Mouse (Mus musculus) liver, adult 2 months (tissue): ENCODE measurements around the gene Krtap10-10. TPM values are rescaled to one million over a fixed set of nuclear protein-coding genes. Genes with fewer than 3 reads are reported as not detected.
"Not testable (repeated sequence)": the region's sequence is repeated elsewhere in the genome, so short reads cannot be mapped to it uniquely, and the experiment has no call there.

Experiments
- DNase-seq: peaks from one replicate; pipeline ENCODE4 v3.0.0-alpha.2; 2011; ENCODE audit warnings: low read depth, low spot score; ENCODE audit errors: extremely low read depth
- H3K27ac ChIP-seq: fragments of 200-500 bp; replicated peaks from 2 replicates; pipeline ENCODE4 v1.5.1; 2012; ENCODE audit warnings: low read depth, mild to moderate bottlenecking, control low read depth, inconsistent platforms, low read length; ENCODE audit not compliant: insufficient read depth
- H3K27me3 ChIP-seq: fragments of 200-500 bp; 2 replicates; pipeline ENCODE4 v1.6.1; 2012; ENCODE audit warnings: mild to moderate bottlenecking, moderate library complexity, low read length, inconsistent platforms; ENCODE audit not compliant: control insufficient read depth, insufficient read depth
- H3K36me3 ChIP-seq: fragments of 200-500 bp; 2 replicates; pipeline ENCODE4 v1.6.1; 2012; ENCODE audit warnings: low read length, inconsistent platforms; ENCODE audit not compliant: control insufficient read depth, insufficient read depth
- H3K4me1 ChIP-seq: fragments of 200-500 bp; 2 replicates; pipeline ENCODE4 v1.6.1; 2011; ENCODE audit warnings: low read length; ENCODE audit not compliant: control insufficient read depth, insufficient read depth
- H3K4me3 ChIP-seq: fragments of 200-500 bp; 2 replicates; pipeline ENCODE4 v1.5.1; 2011; ENCODE audit warnings: low read depth, mild to moderate bottlenecking, control low read depth, low read length, moderate library complexity; ENCODE audit not compliant: insufficient read depth
- H3K79me2 ChIP-seq: fragments of 200-500 bp; 2 replicates; pipeline ENCODE4 v1.6.1; 2012; ENCODE audit warnings: inconsistent platforms, mild to moderate bottlenecking, low read length, moderate library complexity; ENCODE audit not compliant: control insufficient read depth, insufficient read depth
- H3K9ac ChIP-seq: fragments of 200-500 bp; 2 replicates; pipeline ENCODE4 v1.6.1; 2012; ENCODE audit warnings: low read depth, mild to moderate bottlenecking, control low read depth, inconsistent platforms, low read length
- CTCF ChIP-seq: fragments of 200-500 bp; IDR thresholded peaks from 2 replicates; pipeline ENCODE4 v1.5.1; 2011; ENCODE audit warnings: low read depth, low read length, control low read depth
- POLR2A ChIP-seq: fragments of 200-500 bp; IDR thresholded peaks from 2 replicates; pipeline ENCODE4 v1.6.1; 2011; ENCODE audit warnings: low read length, control low read depth; ENCODE audit not compliant: insufficient read depth; ENCODE audit errors: extremely low read depth
- WGBS: fragments of 180-500 bp; shearing (Covaris S2); methylation state at CpG from one replicate; pipeline ENCODE4 v1.1.7; 2018; 5-methylcytosine and 5-hydroxymethylcytosine counted together
- polyA plus RNA-seq: library from polyadenylated mRNA; depleted of rRNA; stranded (reverse); fragments of >200 nt; gene quantifications from 2 replicates; pipeline ENCODE4 v1.2.3, GENCODE M21; 2012; rRNA removed
- total RNA-seq: library from RNA; depleted of rRNA; stranded (reverse); fragments of >200 nt; gene quantifications from 2 replicates; pipeline ENCODE4 v1.2.3, GENCODE M21; 2014; rRNA removed

Krtap10-10 gene
- total RNA-seq (not detected in 2 replicates), polyA plus RNA-seq (not detected in 2 replicates)

GRCm38 (mm10) chr10:77835647-77836046, at the start of gene Krtap10-10:
Gene Krtap10-10 (plus strand): TSS chr10:77835947.
- H3K9ac ChIP-seq, result no peak within 1 kb of the TSS
- no peaks in the 10 kb centered on the region for H3K27me3 ChIP-seq
- no peak for TF ChIP-seq POLR2A
- TF ChIP-seq CTCF, result no peak
- H3K4me3 ChIP-seq, result no peak within 1 kb of the TSS
- no peaks in the 10 kb centered on the region for H3K36me3 ChIP-seq
- H3K27ac ChIP-seq, result no peak within 1 kb of the TSS
- no peaks in the 10 kb centered on the region for H3K4me1 ChIP-seq
- no peaks in the 10 kb centered on the region for H3K79me2 ChIP-seq
- WGBS, result 60% methylated on average over 9 of the region's 9 CpGs
- no peak for DNase-seq

- not testable (repeated sequence) for H3K4me3 ChIP-seq, H3K36me3 ChIP-seq, H3K27me3 ChIP-seq, DNase-seq, H3K9ac ChIP-seq, H3K4me1 ChIP-seq, H3K27ac ChIP-seq, H3K79me2 ChIP-seq
- WGBS, result 36% methylated on average over 1 of the region's 1 CpGs
These were observed 47.9 kb upstream of the Krtap10-10 start, which contains the start of gene Gm7137 for GRCm38 (mm10) chr10:77787876-77788275. Gene Gm7137 (minus strand): TSS chr10:77788200.

GRCm38 (mm10) chr10:77788621-77789020, 47.1 kb upstream of the Krtap10-10 start:
- 75% methylated on average over 2 of the region's 2 CpGs for WGBS
- no peaks in the 10 kb centered on the region for H3K79me2 ChIP-seq
- TF ChIP-seq POLR2A (no peak), CTCF (no peak)
- H3K27me3 ChIP-seq, result no peaks in the 10 kb centered on the region
- DNase-seq, result no peak
- H3K9ac ChIP-seq, result no peak overlapping the region
- H3K27ac ChIP-seq, result no peak overlapping the region
- H3K4me3 ChIP-seq, result no peak overlapping the region
- H3K4me1 ChIP-seq, result no peaks in the 10 kb centered on the region
- H3K36me3 ChIP-seq, result no peaks in the 10 kb centered on the region

GRCm38 (mm10) chr10:77794976-77795375, 40.8 kb upstream of the Krtap10-10 start, which contains the start of gene Gm9639:
Gene Gm9639 (minus strand): TSS chr10:77795076.
- Histone ChIP-seq H3K4me1 (no peaks in the 10 kb centered on the region), H3K79me2 (no peaks in the 10 kb centered on the region), H3K27ac (no peak within 1 kb of the TSS), H3K36me3 (no peaks in the 10 kb centered on the region), H3K4me3 (no peak within 1 kb of the TSS), H3K9ac (no peak within 1 kb of the TSS), H3K27me3 (no peaks in the 10 kb centered on the region)
- 51% methylated on average over 2 of the region's 2 CpGs for WGBS
- DNase-seq, result no peak
- TF ChIP-seq POLR2A (no peak), CTCF (no peak)

- WGBS, result 35% methylated on average over 3 of the region's 3 CpGs
- H3K27me3 ChIP-seq, result no peaks in the 10 kb centered on the region
- H3K79me2 ChIP-seq, result no peaks in the 10 kb centered on the region
- H3K4me3 ChIP-seq, result no peak overlapping the region
- TF ChIP-seq CTCF (no peak), POLR2A (no peak)
- H3K4me1 ChIP-seq, result no peaks in the 10 kb centered on the region
- H3K27ac ChIP-seq, result no peak overlapping the region
- DNase-seq, result no peak
- H3K9ac ChIP-seq, result no peak overlapping the region
- H3K36me3 ChIP-seq, result no peaks in the 10 kb centered on the region
These were observed 38.1 kb upstream of the Krtap10-10 start for GRCm38 (mm10) chr10:77797677-77798076.

- not testable (repeated sequence) for H3K79me2 ChIP-seq, H3K4me1 ChIP-seq, H3K27me3 ChIP-seq, H3K27ac ChIP-seq, H3K9ac ChIP-seq, H3K4me3 ChIP-seq, DNase-seq, H3K36me3 ChIP-seq
- WGBS, result 69% methylated on average over 3 of the region's 3 CpGs
These were observed 37.4 kb upstream of the Krtap10-10 start for GRCm38 (mm10) chr10:77798164-77798920.
